Mouse (Mus musculus): ENCODE measurements around the gene Mcts2. TPM values are rescaled to one million over a fixed set of nuclear protein-coding genes. Genes with fewer than 3 reads are reported as not detected.

Gene Mcts2
- polyA plus RNA-seq, 1 experiment = 27.0 TPM

- Histone ChIP-seq H3K4me2 (ENCODE audit: low read depth) (peak overlapping the region; percentile 100), H3ac (ENCODE audit: control insufficient read depth, insufficient read length) (no peak overlapping the region), H3K27me3 (ENCODE audit: control insufficient read depth, insufficient read depth, insufficient read length) (no peaks in the 10 kb centered on the region), H3K36me3 (ENCODE audit: control insufficient read depth, insufficient read depth) (no peaks in the 10 kb centered on the region), H3K4me3 (peak overlapping the region; percentile 97), H3K79me2 (ENCODE audit: control insufficient read depth, insufficient read depth) (peaks cover 24% of the 10 kb centered on the region)
- TF ChIP-seq CEBPB (IDR thresholded peaks at IDR 0.05; ENCODE audit: insufficient read depth, poor library complexity, severe bottlenecking) (no peak), POLR2A (IDR thresholded peaks at IDR 0.05; ENCODE audit: insufficient read length, low read depth) (peak; percentile 49), E2F4 (IDR thresholded peaks at IDR 0.05; ENCODE audit: insufficient read depth) (peak; percentile 8), TCF12 (IDR thresholded peaks at IDR 0.05; ENCODE audit: insufficient read depth, poor library complexity, severe bottlenecking) (no peak), POLR2AphosphoS2 (IDR thresholded peaks at IDR 0.05; ENCODE audit: insufficient read length, low read depth) (peak; percentile 48), MAX (IDR thresholded peaks at IDR 0.05; ENCODE audit: low read depth) (no peak), MYOG (IDR thresholded peaks at IDR 0.05; ENCODE audit: control insufficient read depth in 1 of 3, insufficient read depth in 1 of 3, insufficient read length in 2 of 3, low read depth in 2 of 3) (peak; percentile 27 to 81 (median 42)), MYOD1 (IDR thresholded peaks at IDR 0.05; ENCODE audit: control insufficient read depth in 1 of 3, insufficient read length in 2 of 3, low read depth in 2 of 3) (peak; percentile 25 to 69 (median 69))
Measured at GRCm38 (mm10) chr2:152734984-152735383, 48.1 kb downstream of the Mcts2 start.

DNA sequence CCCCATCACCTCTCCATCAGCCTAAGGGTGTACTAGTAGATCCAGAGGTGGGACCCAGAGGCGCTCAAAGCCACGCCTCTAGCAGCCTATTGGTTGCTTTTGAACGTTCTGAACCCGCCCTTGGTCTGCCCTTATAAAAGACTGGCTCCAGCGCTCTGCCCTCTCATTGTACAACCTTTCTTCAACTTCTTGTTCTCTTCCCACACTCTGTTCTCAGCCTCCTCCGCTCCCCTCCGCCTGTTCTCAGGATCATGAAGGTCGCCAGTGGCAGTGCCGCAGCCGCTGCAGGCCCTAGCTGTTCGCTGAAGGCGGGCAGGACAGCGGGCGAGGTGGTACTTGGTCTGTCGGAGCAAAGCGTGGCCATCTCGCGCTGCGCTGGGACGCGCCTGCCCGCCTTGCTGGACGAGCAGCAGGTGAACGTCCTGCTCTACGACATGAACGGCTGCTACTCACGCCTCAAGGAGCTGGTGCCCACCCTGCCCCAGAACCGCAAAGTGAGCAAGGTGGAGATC, 49.3 kb downstream of the Mcts2 start, which contains the start of gene Id1:
Gene Id1, plus strand, starts transcription at position 162 of the 512 bp plus-strand sequence.
- TF ChIP-seq MYOD1 (IDR thresholded peaks at IDR 0.05; ENCODE audit: control insufficient read depth in 1 of 3, insufficient read length in 2 of 3, low read depth in 2 of 3) (peak in 2 of 3 experiments; percentile 26 to 65), POLR2AphosphoS2 (IDR thresholded peaks at IDR 0.05; ENCODE audit: insufficient read length, low read depth) (peak; percentile 89), POLR2A (IDR thresholded peaks at IDR 0.05; ENCODE audit: insufficient read length, low read depth) (peak; percentile 98), TCF3 (IDR thresholded peaks at IDR 0.05; ENCODE audit: insufficient read length, low read depth) (no peak), E2F4 (IDR thresholded peaks at IDR 0.05; ENCODE audit: insufficient read depth) (peak; percentile 65), TCF12 (IDR thresholded peaks at IDR 0.05; ENCODE audit: insufficient read depth, poor library complexity, severe bottlenecking) (no peak), MYOG (IDR thresholded peaks at IDR 0.05; ENCODE audit: control insufficient read depth in 1 of 3, insufficient read depth in 1 of 3, insufficient read length in 2 of 3, low read depth in 2 of 3) (peak in 1 of 3 experiments; percentile 25), REST (IDR thresholded peaks at IDR 0.05; ENCODE audit: insufficient read depth, insufficient read length) (peak; percentile 14)
- Histone ChIP-seq H3K27me3 (ENCODE audit: control insufficient read depth, insufficient read depth, insufficient read length) (no peaks in the 10 kb centered on the region), H3K4me2 (ENCODE audit: low read depth) (peak within 1 kb of the TSS; percentile 100), H3ac (ENCODE audit: control insufficient read depth, insufficient read length) (peak within 1 kb of the TSS; percentile 54), H3K79me2 (ENCODE audit: control insufficient read depth, insufficient read depth) (peaks cover 24% of the 10 kb centered on the region), H3K4me3 (peak within 1 kb of the TSS; percentile 97), H3K36me3 (ENCODE audit: control insufficient read depth, insufficient read depth) (no peaks in the 10 kb centered on the region)

DNA sequence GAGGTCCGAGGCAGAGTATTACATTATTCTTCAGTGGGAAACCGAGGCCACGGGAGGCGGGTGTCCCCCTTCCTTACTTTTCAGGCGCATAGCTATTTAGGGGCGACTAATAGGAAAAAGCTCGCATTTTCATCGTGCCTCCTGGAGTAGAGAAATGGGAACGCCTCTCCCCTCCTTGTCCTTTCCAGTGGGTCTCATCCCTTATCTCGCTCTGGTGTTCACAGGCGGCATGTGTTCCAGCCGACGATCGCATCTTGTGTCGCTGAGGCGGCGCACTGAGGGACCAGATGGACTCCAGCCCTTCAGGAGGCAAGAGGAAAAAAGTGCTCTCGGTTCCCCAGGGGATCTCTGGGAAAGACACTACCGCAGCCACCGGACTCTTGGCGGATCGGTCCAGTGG, 49.9 kb downstream of the Mcts2 start:
- peaks cover 24% of the 10 kb centered on the region for H3K79me2 ChIP-seq (ENCODE audit: control insufficient read depth, insufficient read depth)
- H3K36me3 ChIP-seq (ENCODE audit: control insufficient read depth, insufficient read depth) = no peaks in the 10 kb centered on the region
- TF ChIP-seq POLR2AphosphoS2 (IDR thresholded peaks at IDR 0.05; ENCODE audit: insufficient read length, low read depth) (no peak), TCF12 (IDR thresholded peaks at IDR 0.05; ENCODE audit: insufficient read depth, poor library complexity, severe bottlenecking) (no peak), SRF (IDR thresholded peaks at IDR 0.05; ENCODE audit: control insufficient read depth, insufficient read length, low read depth) (no peak), MYOG (IDR thresholded peaks at IDR 0.05; ENCODE audit: control insufficient read depth in 1 of 3, insufficient read depth in 1 of 3, insufficient read length in 2 of 3, low read depth in 2 of 3) (no peak), MAX (IDR thresholded peaks at IDR 0.05; ENCODE audit: low read depth) (no peak), POLR2A (IDR thresholded peaks at IDR 0.05; ENCODE audit: insufficient read length, low read depth) (no peak), MYOD1 (IDR thresholded peaks at IDR 0.05; ENCODE audit: control insufficient read depth in 1 of 3, insufficient read length in 2 of 3, low read depth in 2 of 3) (no peak), TCF3 (IDR thresholded peaks at IDR 0.05; ENCODE audit: insufficient read length, low read depth) (no peak), CEBPB (IDR thresholded peaks at IDR 0.05; ENCODE audit: insufficient read depth, poor library complexity, severe bottlenecking) (no peak), REST (IDR thresholded peaks at IDR 0.05; ENCODE audit: insufficient read depth, insufficient read length) (no peak), E2F4 (IDR thresholded peaks at IDR 0.05; ENCODE audit: insufficient read depth) (no peak)

More for the DNA sequence above, 49.9 kb downstream of the Mcts2 start:
- Histone ChIP-seq H3K27me3 (ENCODE audit: control insufficient read depth, insufficient read depth, insufficient read length) (no peaks in the 10 kb centered on the region), H3K4me2 (ENCODE audit: low read depth) (peak overlapping the region; percentile 100), H3K4me3 (peak overlapping the region; percentile 97), H3ac (ENCODE audit: control insufficient read depth, insufficient read length) (peak overlapping the region; percentile 54)

Other genes starting within 250 kb of the Mcts2 start
- gene Defb23, start 222.4 kb upstream of the Mcts2 start, polyA plus RNA-seq (2012; fragmentation: generic; extraction: Trizol) = not detected
- not detected for gene Defb20, start 210.0 kb upstream of the Mcts2 start, polyA plus RNA-seq (2012; fragmentation: generic; extraction: Trizol)
- gene Defb22, start 196.9 kb upstream of the Mcts2 start, polyA plus RNA-seq (2012; fragmentation: generic; extraction: Trizol) = not detected
- gene Defb26, start 175.3 kb upstream of the Mcts2 start, polyA plus RNA-seq (2012; fragmentation: generic; extraction: Trizol) = not detected
- gene Defb28, start 168.8 kb upstream of the Mcts2 start, polyA plus RNA-seq (2012; fragmentation: generic; extraction: Trizol) = not detected
- not detected for gene Defb29, start 146.9 kb upstream of the Mcts2 start, polyA plus RNA-seq (2012; fragmentation: generic; extraction: Trizol)
- not detected for gene Gm17416, start 117.7 kb upstream of the Mcts2 start, polyA plus RNA-seq (2012; fragmentation: generic; extraction: Trizol)
- gene Defb21, start 114.3 kb upstream of the Mcts2 start, polyA plus RNA-seq (2012; fragmentation: generic; extraction: Trizol) = not detected
- not detected for gene Defb19, start 106.7 kb upstream of the Mcts2 start, polyA plus RNA-seq (2012; fragmentation: generic; extraction: Trizol)
- 0.30 TPM for gene Defb45, start 87.6 kb upstream of the Mcts2 start, polyA plus RNA-seq (2012; fragmentation: generic; extraction: Trizol)
- gene Defb36, start 82.7 kb upstream of the Mcts2 start, polyA plus RNA-seq (2012; fragmentation: generic; extraction: Trizol) = not detected
- gene Defb25, start 64.0 kb upstream of the Mcts2 start, polyA plus RNA-seq (2012; fragmentation: generic; extraction: Trizol) = 8.8 TPM
- gene Rem1, start 60.1 kb upstream of the Mcts2 start, polyA plus RNA-seq (2012; fragmentation: generic; extraction: Trizol) = 28.3 TPM
- 190 TPM for gene H13, start 17.6 kb upstream of the Mcts2 start, polyA plus RNA-seq (2012; fragmentation: generic; extraction: Trizol)
- 59.5 TPM for gene Id1, start 49.2 kb downstream of the Mcts2 start, polyA plus RNA-seq (2012; fragmentation: generic; extraction: Trizol)
- gene Cox4i2, start 67.1 kb downstream of the Mcts2 start, polyA plus RNA-seq (2012; fragmentation: generic; extraction: Trizol) = not detected
- gene Bcl2l1, start 144.7 kb downstream of the Mcts2 start, polyA plus RNA-seq (2012; fragmentation: generic; extraction: Trizol) = 57.0 TPM
- 26.3 TPM for gene Tpx2, start 160.9 kb downstream of the Mcts2 start, polyA plus RNA-seq (2012; fragmentation: generic; extraction: Trizol)
- gene Mylk2, start 224.3 kb downstream of the Mcts2 start, polyA plus RNA-seq (2012; fragmentation: generic; extraction: Trizol) = 8.2 TPM
- gene Foxs1, start 246.2 kb downstream of the Mcts2 start, polyA plus RNA-seq (2012; fragmentation: generic; extraction: Trizol) = 31.3 TPM

Measured in myocyte (in vitro differentiated cells).